Mouse (Mus musculus): ENCODE data around the gene Rps12.

GRCm38 (mm10) chr10:23797606-23798005, 10.5 kb upstream of the Rps12 start:
- TF ChIP-seq CEBPB (IDR thresholded peaks at IDR 0.05; ENCODE audit: insufficient read depth, poor library complexity, severe bottlenecking) (no peak), POLR2A (IDR thresholded peaks at IDR 0.05; ENCODE audit: insufficient read length, low read depth) (no peak), REST (IDR thresholded peaks at IDR 0.05; ENCODE audit: insufficient read depth, insufficient read length) (no peak)

Measured in myocyte (in vitro differentiated cells).